Mouse (Mus musculus): Measurements from ENCODE around the gene Rars.

Rars gene

DNA sequence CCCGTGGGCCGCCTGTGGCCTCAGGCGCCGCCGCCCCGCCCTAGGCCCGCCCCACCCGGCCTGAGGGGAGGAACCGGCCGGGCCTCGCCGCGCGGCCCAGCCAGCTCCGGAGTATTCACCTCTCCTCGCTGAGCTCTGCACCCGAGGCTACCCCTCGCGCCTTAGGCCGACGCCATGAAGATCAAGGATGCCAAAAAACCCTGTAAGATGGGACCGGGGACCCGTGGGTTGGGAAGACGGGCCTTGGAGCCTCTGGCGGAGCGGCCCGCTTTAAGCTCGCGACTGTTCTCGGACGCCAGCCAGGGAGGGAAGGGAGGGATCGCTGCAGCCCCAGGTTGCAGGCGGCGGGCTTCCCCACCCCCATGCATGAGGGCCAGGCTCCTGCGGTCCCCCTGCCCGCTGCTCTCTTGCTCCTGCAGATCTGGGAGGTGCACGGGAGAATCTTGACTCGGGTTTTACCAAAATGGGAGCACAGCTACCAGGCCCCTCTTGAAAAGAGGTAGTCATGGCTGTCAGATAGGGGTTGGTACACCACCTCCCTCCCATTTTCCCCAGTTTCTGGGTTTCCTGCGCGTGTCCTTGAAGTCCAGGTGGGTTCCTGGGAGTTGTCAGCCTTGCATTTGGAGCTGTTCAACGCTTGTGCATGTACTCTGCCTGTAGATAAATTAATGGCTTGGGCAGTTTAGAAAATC lies 64.4 kb downstream of the Rars start:
- peak; percentile 86 for DNase-seq (ENCODE audit: low read depth, low spot score)

DNA sequence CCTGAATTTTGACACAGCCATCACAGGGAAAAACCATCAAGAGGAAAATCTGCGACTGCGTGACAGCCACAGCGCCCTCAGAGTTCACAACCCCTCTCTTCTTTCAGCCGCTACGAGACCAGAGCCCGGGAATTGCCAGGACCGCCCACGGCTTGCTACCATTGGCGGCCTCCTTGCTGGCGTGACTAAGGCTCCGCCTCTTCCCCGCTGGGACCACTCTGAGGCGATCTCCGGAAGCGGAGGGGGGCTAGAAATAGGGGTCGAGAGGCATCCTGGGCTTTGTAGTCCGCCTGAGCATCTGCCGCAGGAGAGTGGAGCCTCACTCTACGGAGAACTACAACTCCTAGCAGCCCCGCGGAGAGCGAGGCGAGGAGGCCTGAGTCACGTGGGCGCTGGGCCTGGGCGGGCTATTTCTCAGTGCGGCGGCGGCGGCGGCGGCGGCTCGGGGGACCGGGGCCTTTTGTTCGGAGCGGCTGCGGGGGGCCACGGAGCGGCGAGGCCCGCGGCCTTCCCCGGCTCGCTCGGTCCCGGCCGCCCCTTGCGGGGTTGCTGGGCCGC lies 65.0 kb downstream of the Rars start, which contains the start of gene Pank3:
TSS of gene Pank3 (plus strand) at position 297 of the 558 bp plus-strand sequence.
- DNase-seq (ENCODE audit: low read depth, low spot score), result peak; percentile 99

DNA sequence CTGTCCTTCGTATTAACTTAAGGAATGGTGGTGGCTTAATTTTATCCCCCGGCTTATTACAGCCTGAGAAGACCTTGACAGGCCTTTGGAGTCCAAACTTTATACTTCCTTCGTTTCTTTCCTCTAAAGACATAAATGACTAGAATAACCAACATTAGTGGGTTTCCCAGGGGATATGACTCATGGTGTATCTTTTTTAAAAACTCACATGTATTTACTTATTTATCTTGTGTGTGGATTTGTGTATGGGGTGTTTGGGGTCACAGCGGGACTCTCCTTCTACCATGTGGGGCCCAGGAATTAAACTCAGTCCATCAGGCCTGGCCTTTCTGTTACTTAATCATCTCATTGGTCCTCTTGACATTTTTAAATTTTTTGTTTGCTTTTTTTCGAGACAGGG lies 67.5 kb downstream of the Rars start:
- no peak for DNase-seq (ENCODE audit: low read depth, low spot score)

DNA sequence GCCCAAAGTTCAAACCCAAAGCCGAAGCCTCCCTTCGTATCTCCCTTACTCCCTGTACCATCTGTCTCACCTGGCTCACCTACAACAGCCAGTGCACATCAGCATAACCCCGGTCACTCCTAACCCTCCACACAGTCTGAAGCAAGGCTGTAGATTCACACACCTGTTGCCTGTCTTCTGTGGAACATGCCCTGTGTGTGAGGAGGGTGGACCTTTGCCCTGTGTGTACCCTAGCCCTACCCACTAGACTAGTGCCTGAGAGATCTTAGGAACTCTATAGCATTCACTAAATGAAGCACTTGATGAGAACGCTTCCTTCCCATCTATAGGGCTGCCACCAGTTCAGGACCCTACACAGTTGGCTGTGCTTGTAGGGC lies 73.7 kb downstream of the Rars start:
- DNase-seq (ENCODE audit: low read depth, low spot score), result no peak

DNA sequence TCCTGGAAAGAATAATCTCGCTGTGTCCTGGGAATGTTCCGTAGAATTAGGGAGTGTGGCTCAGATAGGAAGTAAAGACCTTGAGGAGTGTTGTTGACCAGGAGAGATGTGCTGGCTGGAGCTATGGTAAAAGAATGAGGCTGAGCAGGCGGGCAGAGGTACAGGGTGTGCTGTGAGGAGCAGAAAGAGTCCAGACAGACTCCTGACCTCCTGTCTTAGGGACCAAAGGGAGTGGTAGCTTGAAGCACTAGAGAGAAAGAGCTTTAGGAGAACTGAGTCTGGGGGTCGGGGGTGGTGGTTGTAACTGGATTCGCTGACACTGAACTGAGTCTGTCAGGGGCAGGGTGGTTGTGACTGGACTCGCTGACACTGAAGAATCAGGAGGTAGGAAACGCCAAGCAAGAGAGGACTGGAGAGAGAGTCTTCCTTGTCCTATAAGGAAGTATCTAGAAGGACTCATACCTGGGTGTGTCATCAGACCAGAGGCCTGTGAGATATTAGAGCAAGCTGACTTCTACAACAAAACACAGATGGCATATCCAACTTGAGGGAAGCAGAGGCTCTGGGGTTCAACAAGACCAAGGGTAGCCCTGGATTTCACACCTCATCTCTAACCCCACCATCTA lies 74.2 kb downstream of the Rars start:
- no peak for DNase-seq (ENCODE audit: low read depth, low spot score)

Data from A20 (cell line).